Mouse (Mus musculus): Measurements from ENCODE around the gene Slc44a4. TPM values are rescaled to one million over a fixed set of nuclear protein-coding genes. Genes with fewer than 3 reads are reported as not detected.

Slc44a4 gene
- polyA plus RNA-seq (2014; fragmentation: Illumina TruSeq; extraction: RNeasy Lipid Tissue Mini Kit (QIAGEN cat#74804)), result 0.20 TPM

GRCm38 (mm10) chr17:34913930-34914665 is at the start of gene Slc44a4:
TSS of gene Slc44a4 (plus strand) at chr17:34914466.

GRCm38 (mm10) chr17:34879336-34879879 is 34.9 kb upstream of the Slc44a4 start, which contains the start of gene Zbtb12:
TSS of gene Zbtb12 (plus strand) at chr17:34879483.

GRCm38 (mm10) chr17:34881683-34882310 is 32.5 kb upstream of the Slc44a4 start, which contains the start of gene Gm20547:
TSS of gene Gm20547 (minus strand) at chr17:34882042.

GRCm38 (mm10) chr17:34898160-34898586 is 16.1 kb upstream of the Slc44a4 start, which contains the start of the genes C2 and Ehmt2:
TSS of gene C2 (minus strand) at chr17:34898265.
TSS of gene Ehmt2 (plus strand) at chr17:34898469.

GRCm38 (mm10) chr17:34931061-34931734 is 16.9 kb downstream of the Slc44a4 start, which contains the start of gene Neu1:
TSS of gene Neu1 (plus strand) at chr17:34931253.

GRCm38 (mm10) chr17:34959130-34959778 is 45.0 kb downstream of the Slc44a4 start, which contains the start of gene Hspa1b:
TSS of gene Hspa1b (minus strand) at chr17:34959238.

GRCm38 (mm10) chr17:34969822-34970221 is 55.6 kb downstream of the Slc44a4 start, which contains the start of gene Gm20481:
TSS of gene Gm20481 (plus strand) at chr17:34969912.

GRCm38 (mm10) chr17:34972069-34972749 is 57.9 kb downstream of the Slc44a4 start, which contains the start of the genes Hspa1a and Hspa1l:
TSS of gene Hspa1a (minus strand) at chr17:34972156.
TSS of gene Hspa1l (plus strand) at chr17:34972703.

Other genes with a start within 250 kb of the Slc44a4 start
- 0.06 TPM for gene Tnxb, start 243.9 kb upstream of the Slc44a4 start, polyA plus RNA-seq (2014; fragmentation: Illumina TruSeq; extraction: RNeasy Lipid Tissue Mini Kit (QIAGEN cat#74804))
- gene C4b, start 170.6 kb upstream of the Slc44a4 start, polyA plus RNA-seq (2014; fragmentation: Illumina TruSeq; extraction: RNeasy Lipid Tissue Mini Kit (QIAGEN cat#74804)), result 1.7 TPM
- gene Cyp21a1, start 109.9 kb upstream of the Slc44a4 start, polyA plus RNA-seq (2014; fragmentation: Illumina TruSeq; extraction: RNeasy Lipid Tissue Mini Kit (QIAGEN cat#74804)), result not detected
- 4.4 TPM for gene Stk19, start 77.5 kb upstream of the Slc44a4 start, polyA plus RNA-seq (2014; fragmentation: Illumina TruSeq; extraction: RNeasy Lipid Tissue Mini Kit (QIAGEN cat#74804))
- 1.9 TPM for gene Dxo, start 77.4 kb upstream of the Slc44a4 start, polyA plus RNA-seq (2014; fragmentation: Illumina TruSeq; extraction: RNeasy Lipid Tissue Mini Kit (QIAGEN cat#74804))
- gene Skiv2l, start 64.3 kb upstream of the Slc44a4 start, polyA plus RNA-seq (2014; fragmentation: Illumina TruSeq; extraction: RNeasy Lipid Tissue Mini Kit (QIAGEN cat#74804)), result 2.9 TPM
- gene Nelfe, start 64.1 kb upstream of the Slc44a4 start, polyA plus RNA-seq (2014; fragmentation: Illumina TruSeq; extraction: RNeasy Lipid Tissue Mini Kit (QIAGEN cat#74804)), result 1.8 TPM
- not detected for gene Cfb, start 51.9 kb upstream of the Slc44a4 start, polyA plus RNA-seq (2014; fragmentation: Illumina TruSeq; extraction: RNeasy Lipid Tissue Mini Kit (QIAGEN cat#74804))
- 10.8 TPM for gene Zbtb12, start 35.0 kb upstream of the Slc44a4 start, polyA plus RNA-seq (2014; fragmentation: Illumina TruSeq; extraction: RNeasy Lipid Tissue Mini Kit (QIAGEN cat#74804))
- gene Gm20547, start 32.4 kb upstream of the Slc44a4 start, polyA plus RNA-seq (2014; fragmentation: Illumina TruSeq; extraction: RNeasy Lipid Tissue Mini Kit (QIAGEN cat#74804)), result 1.0 TPM
- gene C2, start 16.2 kb upstream of the Slc44a4 start, polyA plus RNA-seq (2014; fragmentation: Illumina TruSeq; extraction: RNeasy Lipid Tissue Mini Kit (QIAGEN cat#74804)), result 11.5 TPM
- gene Ehmt2, start 16.0 kb upstream of the Slc44a4 start, polyA plus RNA-seq (2014; fragmentation: Illumina TruSeq; extraction: RNeasy Lipid Tissue Mini Kit (QIAGEN cat#74804)), result 9.4 TPM
- 1.8 TPM for gene Neu1, start 16.8 kb downstream of the Slc44a4 start, polyA plus RNA-seq (2014; fragmentation: Illumina TruSeq; extraction: RNeasy Lipid Tissue Mini Kit (QIAGEN cat#74804))
- 16.9 TPM for gene Hspa1b, start 44.8 kb downstream of the Slc44a4 start, polyA plus RNA-seq (2014; fragmentation: Illumina TruSeq; extraction: RNeasy Lipid Tissue Mini Kit (QIAGEN cat#74804))
- gene Gm20481, start 55.4 kb downstream of the Slc44a4 start, polyA plus RNA-seq (2014; fragmentation: Illumina TruSeq; extraction: RNeasy Lipid Tissue Mini Kit (QIAGEN cat#74804)), result not detected
- gene Hspa1a, start 57.7 kb downstream of the Slc44a4 start, polyA plus RNA-seq (2014; fragmentation: Illumina TruSeq; extraction: RNeasy Lipid Tissue Mini Kit (QIAGEN cat#74804)), result 8.2 TPM
- not detected for gene Hspa1l, start 58.2 kb downstream of the Slc44a4 start, polyA plus RNA-seq (2014; fragmentation: Illumina TruSeq; extraction: RNeasy Lipid Tissue Mini Kit (QIAGEN cat#74804))
- gene Lsm2, start 67.4 kb downstream of the Slc44a4 start, polyA plus RNA-seq (2014; fragmentation: Illumina TruSeq; extraction: RNeasy Lipid Tissue Mini Kit (QIAGEN cat#74804)), result 19.2 TPM
- gene Vars, start 86.5 kb downstream of the Slc44a4 start, polyA plus RNA-seq (2014; fragmentation: Illumina TruSeq; extraction: RNeasy Lipid Tissue Mini Kit (QIAGEN cat#74804)), result 6.0 TPM
- gene Vwa7, start 102.1 kb downstream of the Slc44a4 start, polyA plus RNA-seq (2014; fragmentation: Illumina TruSeq; extraction: RNeasy Lipid Tissue Mini Kit (QIAGEN cat#74804)), result not detected
- not detected for gene Sapcd1, start 113.5 kb downstream of the Slc44a4 start, polyA plus RNA-seq (2014; fragmentation: Illumina TruSeq; extraction: RNeasy Lipid Tissue Mini Kit (QIAGEN cat#74804))
- gene Msh5, start 132.3 kb downstream of the Slc44a4 start, polyA plus RNA-seq (2014; fragmentation: Illumina TruSeq; extraction: RNeasy Lipid Tissue Mini Kit (QIAGEN cat#74804)), result 0.68 TPM
- gene Clic1, start 135.5 kb downstream of the Slc44a4 start, polyA plus RNA-seq (2014; fragmentation: Illumina TruSeq; extraction: RNeasy Lipid Tissue Mini Kit (QIAGEN cat#74804)), result 25.1 TPM
- 2.7 TPM for gene Ddah2, start 144.6 kb downstream of the Slc44a4 start, polyA plus RNA-seq (2014; fragmentation: Illumina TruSeq; extraction: RNeasy Lipid Tissue Mini Kit (QIAGEN cat#74804))
- gene Ly6g6c, start 150.9 kb downstream of the Slc44a4 start, polyA plus RNA-seq (2014; fragmentation: Illumina TruSeq; extraction: RNeasy Lipid Tissue Mini Kit (QIAGEN cat#74804)), result not detected
- 0.20 TPM for gene Mpig6b, start 151.7 kb downstream of the Slc44a4 start, polyA plus RNA-seq (2014; fragmentation: Illumina TruSeq; extraction: RNeasy Lipid Tissue Mini Kit (QIAGEN cat#74804))
- not detected for gene Ly6g6e, start 162.4 kb downstream of the Slc44a4 start, polyA plus RNA-seq (2014; fragmentation: Illumina TruSeq; extraction: RNeasy Lipid Tissue Mini Kit (QIAGEN cat#74804))
- not detected for gene Ly6g6d, start 163.6 kb downstream of the Slc44a4 start, polyA plus RNA-seq (2014; fragmentation: Illumina TruSeq; extraction: RNeasy Lipid Tissue Mini Kit (QIAGEN cat#74804))
- not detected for gene Ly6g6f, start 171.1 kb downstream of the Slc44a4 start, polyA plus RNA-seq (2014; fragmentation: Illumina TruSeq; extraction: RNeasy Lipid Tissue Mini Kit (QIAGEN cat#74804))
- gene Abhd16a, start 174.8 kb downstream of the Slc44a4 start, polyA plus RNA-seq (2014; fragmentation: Illumina TruSeq; extraction: RNeasy Lipid Tissue Mini Kit (QIAGEN cat#74804)), result 3.5 TPM
- not detected for gene Ly6g5c, start 193.8 kb downstream of the Slc44a4 start, polyA plus RNA-seq (2014; fragmentation: Illumina TruSeq; extraction: RNeasy Lipid Tissue Mini Kit (QIAGEN cat#74804))
- gene Ly6g5b, start 201.0 kb downstream of the Slc44a4 start, polyA plus RNA-seq (2014; fragmentation: Illumina TruSeq; extraction: RNeasy Lipid Tissue Mini Kit (QIAGEN cat#74804)), result not detected
- gene Gpank1, start 207.0 kb downstream of the Slc44a4 start, polyA plus RNA-seq (2014; fragmentation: Illumina TruSeq; extraction: RNeasy Lipid Tissue Mini Kit (QIAGEN cat#74804)), result 0.91 TPM
- 117 TPM for gene Csnk2b, start 207.6 kb downstream of the Slc44a4 start, polyA plus RNA-seq (2014; fragmentation: Illumina TruSeq; extraction: RNeasy Lipid Tissue Mini Kit (QIAGEN cat#74804))
- 0.83 TPM for gene D17H6S53E, start 211.9 kb downstream of the Slc44a4 start, polyA plus RNA-seq (2014; fragmentation: Illumina TruSeq; extraction: RNeasy Lipid Tissue Mini Kit (QIAGEN cat#74804))
- gene Apom, start 217.6 kb downstream of the Slc44a4 start, polyA plus RNA-seq (2014; fragmentation: Illumina TruSeq; extraction: RNeasy Lipid Tissue Mini Kit (QIAGEN cat#74804)), result not detected
- 9.7 TPM for gene Bag6, start 220.7 kb downstream of the Slc44a4 start, polyA plus RNA-seq (2014; fragmentation: Illumina TruSeq; extraction: RNeasy Lipid Tissue Mini Kit (QIAGEN cat#74804))

All from ovary, adult 10 weeks (tissue).